Mouse (Mus musculus): ENCODE measurements at regions not wholly inside any gene's neighbourhood (a gene's known extent, or its start where the extent isn't known, plus 50 kb on each side); places are given as distances from the start of the nearest gene placed in this dataset.
A peak's percentile ranks its signal among the peaks of the same experiment; 100 is the strongest.

DNA sequence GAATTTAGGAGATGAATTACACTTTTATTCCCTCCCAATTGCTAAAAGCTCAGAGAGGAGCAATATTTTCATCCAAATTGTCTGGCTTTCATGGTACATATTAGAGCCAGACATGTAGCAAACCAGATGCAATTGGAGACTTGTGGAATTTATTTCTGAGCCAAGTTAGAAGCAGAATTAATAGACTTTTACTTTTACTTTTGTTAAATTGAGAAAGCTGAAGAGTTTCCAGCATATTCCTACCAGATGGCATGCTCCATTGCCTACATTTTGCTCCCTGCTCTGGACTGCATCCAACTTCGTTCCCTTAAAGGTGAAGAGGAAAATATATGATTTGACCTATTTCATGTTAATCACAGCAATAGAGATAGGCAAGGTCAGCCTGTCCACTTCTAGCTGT is 646.4 kb upstream of the Slit2 start:
- DNase-seq = peak; percentile 5 to 25

GRCm38 (mm10) chr5:47339807-47340206 is 643.1 kb upstream of the Slit2 start:
- DNase-seq = peak; percentile 44 to 57

DNA sequence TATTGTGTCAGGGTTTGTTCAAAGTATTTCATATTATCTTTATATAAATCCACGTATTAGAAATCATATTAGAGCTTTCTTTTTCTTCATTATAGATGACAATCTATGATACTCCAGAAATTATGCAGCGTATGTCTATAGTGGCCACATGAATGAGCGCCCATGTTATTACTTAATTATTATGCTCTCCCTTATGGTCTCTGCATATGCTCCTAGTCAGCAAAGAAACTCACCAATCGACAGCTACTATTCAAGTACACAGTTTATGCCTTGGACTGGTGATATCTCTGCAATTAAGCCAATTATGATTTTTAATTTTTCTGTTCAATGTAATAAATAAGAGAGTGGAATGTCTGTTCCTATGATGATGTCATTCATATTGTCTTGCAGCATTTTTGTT is 612.8 kb upstream of the Slit2 start:
- no peak for DNase-seq

DNA sequence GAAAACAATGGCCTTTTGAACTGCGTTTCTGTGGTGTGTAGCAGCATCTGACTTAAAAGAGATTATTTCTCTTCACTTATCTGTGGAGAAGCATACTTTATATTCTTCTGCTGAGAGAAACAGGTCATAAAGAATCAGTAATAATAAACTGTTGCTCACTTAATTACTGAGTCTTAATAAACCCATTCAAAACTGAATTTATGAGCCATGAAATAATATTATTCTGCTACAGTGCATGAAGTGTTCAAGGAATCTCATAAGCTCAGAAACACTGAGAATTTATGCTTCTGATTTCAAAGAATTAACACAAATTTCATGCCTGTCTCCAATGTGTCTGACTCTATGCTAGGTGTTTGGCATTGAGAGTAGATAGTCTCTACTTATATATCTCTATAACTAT is 597.0 kb upstream of the Slit2 start:
- no peak for DNase-seq

GRCm38 (mm10) chr5:47386750-47387149 is 596.2 kb upstream of the Slit2 start:
- peak; percentile 12 to 16 for DNase-seq

- DNase-seq = no peak
These were observed 592.2 kb upstream of the Slit2 start for GRCm38 (mm10) chr5:47390735-47391134.

- peak; percentile 57 to 71 for DNase-seq
These were observed 586.1 kb upstream of the Slit2 start for GRCm38 (mm10) chr5:47396874-47397273.

DNA sequence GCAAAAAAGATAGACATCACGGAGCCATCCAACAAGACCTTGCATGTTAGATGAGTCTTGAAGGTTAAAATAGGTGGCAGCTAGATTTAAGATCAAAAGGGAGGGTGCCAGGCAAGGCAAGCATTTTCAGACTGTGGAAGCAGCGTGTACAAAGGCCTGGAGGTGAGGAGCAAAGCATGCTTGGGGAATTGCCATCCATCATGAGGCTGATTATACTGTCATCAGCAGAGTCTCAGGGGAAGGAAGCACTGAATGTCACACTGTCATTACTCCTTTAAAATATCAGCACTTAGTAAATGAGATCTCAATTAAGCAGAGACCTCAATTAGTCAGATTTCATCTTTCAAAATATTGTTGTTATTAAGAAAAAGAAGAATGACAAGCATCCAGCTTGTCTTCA is 561.0 kb upstream of the Slit2 start:
- DNase-seq = no peak

GRCm38 (mm10) chr5:47426040-47426439 is 556.9 kb upstream of the Slit2 start:
- no peak for DNase-seq

DNA sequence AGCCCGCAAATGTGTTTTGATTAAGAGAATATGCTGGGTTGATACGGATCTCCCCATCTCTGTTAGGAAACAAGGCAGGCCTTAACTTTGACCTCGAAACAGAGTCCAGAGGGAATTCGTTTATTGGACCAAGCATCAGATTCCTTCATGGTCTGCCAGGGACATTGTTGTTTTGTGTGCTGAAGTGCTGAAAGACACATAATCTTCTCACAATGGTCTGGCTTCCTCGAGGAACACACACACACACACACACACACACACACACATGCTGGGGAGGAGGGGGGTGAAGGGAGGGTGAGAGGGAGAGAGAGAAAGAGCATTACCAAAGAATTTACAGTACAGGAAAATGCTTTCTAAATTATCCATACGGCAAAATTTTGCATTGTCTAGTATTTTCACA is 556.5 kb upstream of the Slit2 start:
- DNase-seq = peak; percentile 2 to 11

DNA sequence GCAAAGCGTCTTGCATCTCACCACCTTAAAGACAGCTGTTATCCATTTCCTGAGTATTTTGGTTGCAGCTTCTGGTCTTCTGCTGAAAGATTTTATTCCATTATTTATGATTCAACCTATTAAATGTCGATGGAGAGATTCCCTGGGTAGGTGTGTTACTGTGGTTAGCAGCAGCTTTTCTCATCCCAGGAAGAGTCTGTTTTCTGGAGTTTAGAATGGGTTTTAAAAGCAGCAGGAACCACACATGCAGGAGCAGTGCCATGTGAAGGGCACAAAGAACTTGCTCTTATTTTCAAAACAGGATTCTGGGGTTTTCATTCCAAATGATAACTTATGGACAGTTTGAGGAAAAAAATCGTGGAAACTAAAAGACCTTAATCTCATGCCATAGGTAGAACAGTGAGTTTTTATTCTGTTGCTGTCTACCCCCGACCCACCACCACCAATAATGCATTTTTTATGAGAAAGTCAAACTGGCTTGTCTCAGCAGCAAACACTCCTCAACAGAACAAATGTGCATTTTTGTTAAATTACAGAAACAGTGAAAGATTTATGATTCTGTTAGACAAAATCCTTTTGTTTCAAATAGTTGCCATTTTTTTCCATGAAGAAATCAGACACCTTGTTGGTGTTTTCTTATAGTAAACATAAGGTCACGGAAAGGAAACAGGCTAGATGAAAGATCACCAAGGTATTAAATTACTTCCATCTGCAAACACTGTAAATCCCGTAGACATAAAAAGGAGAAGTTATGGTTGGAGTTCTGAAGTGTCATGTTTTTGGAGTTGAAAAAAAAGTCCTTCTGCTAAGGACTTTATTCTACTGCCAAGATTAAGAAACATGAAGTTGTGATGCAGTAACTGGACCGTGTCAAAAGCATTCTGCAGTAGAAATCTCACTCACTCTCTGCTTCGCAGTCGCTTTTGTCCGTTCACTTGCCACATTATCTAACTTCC is 553.4 kb upstream of the Slit2 start:
- no peak for DNase-seq

- DNase-seq = no peak
These were observed 551.2 kb upstream of the Slit2 start for GRCm38 (mm10) chr5:47431599-47432328.

DNA sequence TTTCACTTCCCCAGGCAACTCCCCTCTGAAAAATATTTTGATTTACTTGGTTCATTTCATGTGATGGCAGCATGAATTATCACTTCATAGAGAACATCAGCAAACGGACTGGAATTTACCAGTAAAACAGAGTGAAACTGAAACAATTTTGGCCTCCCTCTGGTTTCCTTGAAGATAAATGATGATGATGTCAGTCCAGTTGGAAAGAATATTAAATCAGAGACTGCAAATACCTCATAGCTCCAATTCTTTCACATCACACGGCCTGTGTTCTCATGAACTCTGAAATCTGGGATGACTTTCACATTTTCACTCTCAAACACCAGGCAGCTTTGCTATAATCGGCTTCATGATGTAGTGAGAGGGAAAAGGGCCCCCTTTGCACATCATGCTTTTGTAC is 546.5 kb upstream of the Slit2 start:
- DNase-seq = peak; percentile 4 to 11

GRCm38 (mm10) chr5:47446305-47447028 is 536.5 kb upstream of the Slit2 start:
- DNase-seq = no peak

DNA sequence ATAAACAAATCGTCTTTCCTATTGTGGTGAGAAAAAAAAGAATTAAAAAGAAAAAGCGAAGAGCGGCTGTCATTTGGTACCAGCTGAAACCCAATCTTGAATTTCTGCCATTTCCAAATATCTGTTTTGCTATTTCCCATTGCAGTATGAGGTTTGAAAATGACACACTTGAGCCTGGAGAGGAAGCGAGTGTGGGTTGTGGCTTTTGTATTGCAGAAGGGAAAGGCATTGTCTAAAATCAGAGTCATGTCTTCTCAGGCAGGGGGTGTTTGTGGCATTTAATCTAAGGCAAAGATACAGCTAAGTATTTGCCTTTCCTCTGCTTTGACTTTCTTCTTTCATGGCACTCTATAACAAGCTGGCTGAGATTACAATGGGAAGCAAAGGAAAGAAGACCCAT is 518.1 kb upstream of the Slit2 start:
- no peak for DNase-seq

DNA sequence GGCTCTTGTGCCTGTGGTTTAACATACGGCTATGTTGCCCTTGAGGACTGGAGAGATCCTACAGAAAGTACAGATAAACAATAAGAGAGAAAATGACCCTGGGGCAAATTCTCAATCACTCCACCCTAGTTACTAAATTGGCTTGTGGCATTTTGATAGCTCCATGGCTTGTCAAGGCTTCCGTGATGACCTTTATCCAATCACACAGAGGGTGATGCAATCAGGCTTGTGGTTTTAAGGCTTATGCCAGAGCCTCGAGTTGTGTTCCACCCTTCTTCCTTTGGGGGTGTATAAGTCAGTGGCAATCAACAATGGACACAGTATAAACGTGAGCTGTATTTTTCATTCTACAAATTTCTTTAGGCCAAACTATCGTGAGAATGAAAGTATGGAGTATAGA is 513.5 kb upstream of the Slit2 start:
- peak; percentile 27 to 45 for DNase-seq

- DNase-seq = peak; percentile 14 to 15
These were observed 510.7 kb upstream of the Slit2 start for GRCm38 (mm10) chr5:47472027-47472825.

DNA sequence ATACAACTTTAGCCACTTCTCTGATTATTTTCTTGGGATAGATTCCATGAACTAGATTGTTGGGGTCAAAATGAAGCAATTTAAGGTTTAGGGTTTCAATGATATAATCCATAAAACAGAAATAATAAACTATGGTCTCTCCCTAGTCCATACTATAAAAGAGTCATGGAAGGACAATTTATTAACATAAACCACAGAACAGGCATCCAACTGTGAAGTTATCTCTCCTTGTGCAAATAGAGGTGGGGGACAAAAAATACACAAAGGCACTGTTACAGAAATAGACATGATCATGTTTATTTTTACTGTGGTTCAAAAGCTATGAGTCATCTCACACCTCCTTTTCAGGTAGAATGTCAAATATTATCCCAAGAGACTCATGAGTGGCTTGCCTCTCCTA is 503.0 kb upstream of the Slit2 start:
- no peak for DNase-seq

DNA sequence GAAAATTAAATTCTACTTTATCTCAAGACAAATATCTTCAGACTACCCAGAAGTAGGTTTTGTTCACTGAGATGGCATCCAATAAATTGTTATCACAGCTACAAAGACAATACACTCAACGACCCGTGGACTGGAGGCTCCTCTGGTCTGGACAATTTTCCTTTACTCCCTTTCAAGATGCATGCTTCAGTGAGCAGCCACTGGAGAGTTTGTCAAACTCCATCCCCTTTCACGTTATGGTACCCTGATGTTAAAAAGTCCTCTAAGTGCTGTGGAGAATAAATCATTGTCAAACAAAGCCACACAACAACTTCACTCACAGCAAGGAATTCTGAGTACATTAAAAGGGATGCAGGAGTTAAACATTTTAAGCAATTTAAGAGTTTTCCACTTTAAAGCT is 486.7 kb upstream of the Slit2 start:
- no peak for DNase-seq

- DNase-seq = no peak
These were observed 480.0 kb upstream of the Slit2 start for GRCm38 (mm10) chr5:47502764-47503416.

DNA sequence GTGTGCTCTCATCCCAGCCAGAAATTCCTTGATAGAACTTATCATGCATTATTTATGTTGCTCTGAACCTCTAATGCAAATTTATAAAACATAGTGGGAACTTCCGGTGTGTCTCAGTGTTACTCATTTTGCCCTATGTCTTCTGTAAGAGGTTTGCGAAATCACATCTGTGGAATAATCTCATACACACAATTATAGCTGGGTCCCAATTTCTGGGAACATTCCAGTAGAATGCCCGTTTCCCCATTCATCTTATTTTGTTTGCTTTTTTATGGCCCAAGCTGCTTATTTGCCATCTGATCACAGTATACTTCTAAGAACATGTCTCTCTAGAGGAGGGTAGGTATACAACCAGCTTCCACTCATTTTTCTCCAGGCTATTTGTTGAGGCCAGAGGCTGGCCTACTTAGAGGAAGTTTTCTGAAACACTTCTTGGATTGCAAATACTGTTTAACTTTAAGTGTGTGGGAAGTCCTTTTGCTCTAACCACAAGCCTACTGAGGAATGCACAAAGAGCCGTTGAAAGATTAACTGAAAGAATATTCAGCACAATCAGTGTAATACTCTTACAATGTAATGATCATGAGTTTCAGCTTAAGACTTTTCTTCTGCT is 474.1 kb upstream of the Slit2 start:
- no peak for DNase-seq

Measured in heart, adult 18-20 months (tissue).